Mouse (Mus musculus) embryo, embryonic 9.5 days (tissue): ENCODE measurements around the gene Pced1b.

Source experiments
- DNase-seq: peaks from one replicate; pipeline ENCODE4 v3.0.0-alpha.2; 2017; ENCODE audit errors: extremely low spot score

The Pced1b gene

GRCm38 (mm10) chr15:97397793-97398192 lies 150.9 kb downstream of the Pced1b start:
- no peak for DNase-seq

DNA sequence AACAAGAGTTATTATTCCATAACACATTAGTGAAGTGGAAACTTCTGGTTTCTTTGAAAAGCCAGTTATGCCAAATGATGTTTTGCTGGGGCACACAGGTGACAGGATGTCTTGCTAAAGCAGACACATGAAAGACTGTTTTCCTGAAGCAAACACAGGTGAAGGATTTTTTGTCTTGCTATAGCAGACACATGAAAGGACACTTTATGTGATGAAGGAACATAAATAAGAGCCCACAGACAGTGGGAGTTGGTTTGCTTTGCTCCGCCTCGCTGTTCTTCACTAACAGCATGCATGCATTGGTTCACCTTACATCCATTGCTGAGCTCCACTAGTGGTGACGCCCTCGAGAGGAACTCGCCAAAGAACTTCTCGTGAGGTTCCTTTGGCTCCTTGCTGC lies 154.0 kb downstream of the Pced1b start:
- DNase-seq, result no peak

DNA sequence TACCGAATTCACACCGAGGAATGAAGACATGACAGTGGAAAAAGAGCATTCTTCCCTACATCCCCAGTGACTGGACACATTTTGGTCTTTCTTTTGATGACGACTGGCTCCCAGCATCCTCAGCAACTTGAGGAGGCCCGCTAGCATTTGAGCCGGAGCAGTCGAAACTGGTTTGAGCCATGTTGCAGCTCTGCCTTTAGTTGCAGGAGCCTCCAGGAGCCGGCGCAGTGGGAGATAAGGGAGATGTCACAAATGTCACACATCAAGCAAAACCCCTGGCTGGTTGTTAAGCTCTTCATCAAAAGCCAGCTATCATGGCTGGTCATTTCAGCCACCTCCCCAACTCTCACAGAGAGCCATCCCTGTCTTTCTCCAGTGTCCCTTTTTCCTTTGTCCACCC lies 157.6 kb downstream of the Pced1b start:
- no peak for DNase-seq

GRCm38 (mm10) chr15:97404998-97405397 lies 158.1 kb downstream of the Pced1b start:
- DNase-seq, result no peak

DNA sequence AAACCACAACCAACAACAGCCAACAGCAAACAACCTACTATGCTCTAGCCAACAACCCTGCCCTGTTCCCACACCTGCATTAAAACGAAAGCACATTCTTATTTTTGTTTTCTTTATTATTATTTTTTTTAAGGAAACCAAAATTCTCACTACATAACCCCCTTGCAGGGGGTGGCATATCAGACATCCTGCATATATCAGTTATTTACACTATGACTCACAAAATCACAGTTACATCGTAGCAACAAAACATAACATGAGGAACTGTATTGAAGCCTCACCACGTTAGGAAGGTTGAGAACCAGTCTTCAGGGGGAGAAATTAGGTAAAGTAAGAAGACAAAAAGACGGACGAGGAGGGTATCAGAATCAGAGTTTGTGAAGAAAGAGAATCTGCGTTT lies 159.2 kb downstream of the Pced1b start:
- no peak for DNase-seq

GRCm38 (mm10) chr15:97407496-97408454 lies 160.9 kb downstream of the Pced1b start:
- no peak for DNase-seq

DNA sequence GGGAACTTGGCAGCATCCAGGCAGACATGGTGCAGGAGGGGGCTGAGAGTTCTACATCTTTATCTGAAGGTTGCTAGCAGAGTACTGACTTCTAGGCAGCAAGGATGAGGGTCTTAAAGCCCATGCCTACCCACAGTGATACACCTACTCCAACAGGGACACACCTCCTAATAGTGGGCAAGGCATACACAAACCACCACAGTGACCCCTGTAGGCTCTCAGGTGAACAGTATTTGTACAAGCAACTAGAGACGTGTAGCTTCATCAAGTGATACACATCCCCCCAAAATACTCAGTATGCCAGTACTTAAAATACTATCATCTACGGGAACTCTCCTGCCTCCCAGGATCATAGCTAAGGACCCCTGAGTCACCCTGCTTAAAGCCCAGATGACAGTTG lies 164.2 kb downstream of the Pced1b start:
- no peak for DNase-seq

DNA sequence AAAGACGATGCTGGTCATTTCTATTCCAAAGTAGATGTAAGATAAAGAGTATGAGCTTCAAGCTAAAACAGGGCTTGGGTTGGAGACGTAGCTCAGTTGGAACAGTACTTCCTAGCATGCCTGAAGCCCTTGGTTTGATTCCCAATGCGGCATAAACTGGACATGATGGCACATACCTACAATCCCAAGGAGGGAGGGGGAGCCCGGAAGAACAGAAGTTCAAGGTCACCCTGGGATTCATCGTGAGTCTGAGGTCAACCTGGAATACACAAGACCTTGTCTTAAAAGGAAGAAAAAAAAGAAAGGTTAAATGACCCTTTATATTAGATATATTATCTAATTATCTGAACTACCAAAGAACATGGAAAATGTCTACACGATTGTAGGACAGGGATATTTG lies 164.8 kb downstream of the Pced1b start:
- no peak for DNase-seq

DNA sequence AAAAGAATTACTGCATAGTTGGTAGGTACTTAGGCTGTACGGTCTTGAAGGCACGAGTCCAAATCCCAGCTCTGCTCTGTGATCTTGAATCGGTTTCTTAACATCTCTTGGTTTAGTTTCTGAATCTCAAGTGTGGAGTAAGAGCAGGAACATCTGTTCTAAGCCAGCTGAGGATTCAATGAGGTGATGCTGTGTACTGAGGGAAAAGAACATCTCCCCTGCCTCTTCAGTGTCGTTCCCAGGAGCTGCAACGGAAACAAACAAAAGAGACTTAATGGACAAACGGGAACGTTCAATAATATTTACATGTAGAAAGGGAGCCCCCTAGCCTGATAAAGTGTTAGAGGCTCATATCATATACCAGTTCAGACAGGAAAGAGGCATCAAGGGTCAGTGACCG lies 165.4 kb downstream of the Pced1b start:
- DNase-seq, result no peak

- no peak for DNase-seq
Observed at GRCm38 (mm10) chr15:97412861-97413260, 166.0 kb downstream of the Pced1b start.

DNA sequence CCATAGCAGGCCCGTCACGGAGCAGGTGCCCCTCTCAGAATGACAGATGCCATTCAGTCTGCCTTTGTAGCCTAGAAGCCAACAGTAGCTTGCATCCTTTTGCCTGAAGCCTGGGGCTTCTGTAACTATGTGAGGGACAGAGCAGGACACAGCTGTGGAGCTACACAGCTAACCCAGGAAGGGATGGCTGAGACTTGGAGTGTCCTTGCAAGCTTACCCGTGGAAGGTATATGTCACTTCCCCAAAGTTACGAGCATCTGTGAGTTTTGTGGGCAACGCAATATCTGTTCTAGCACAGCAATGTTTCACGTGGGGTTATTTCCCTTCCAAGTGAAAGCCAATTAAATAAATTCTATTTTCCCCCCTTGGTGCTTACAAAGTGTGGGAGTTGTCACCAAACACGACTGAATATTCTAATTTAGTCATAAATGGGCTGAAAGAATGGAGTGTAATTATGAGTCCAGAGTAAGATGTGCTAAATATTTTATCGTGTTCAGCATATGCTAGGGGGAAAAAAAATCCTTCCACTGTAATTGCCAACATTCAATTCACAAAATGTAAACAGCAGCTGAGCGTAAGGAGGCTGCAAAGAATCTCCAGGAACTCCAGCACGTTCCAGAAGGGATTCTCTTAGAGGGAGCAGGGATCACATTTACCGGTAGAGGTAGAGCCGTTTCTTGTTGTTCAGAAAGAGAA lies 168.0 kb downstream of the Pced1b start:
- DNase-seq, result no peak

- no peak for DNase-seq
Observed at GRCm38 (mm10) chr15:97415426-97415946, 168.6 kb downstream of the Pced1b start.

- DNase-seq, result no peak
Observed at GRCm38 (mm10) chr15:97420292-97420691, 173.4 kb downstream of the Pced1b start.

- no peak for DNase-seq
Observed at GRCm38 (mm10) chr15:97421533-97421932, 174.6 kb downstream of the Pced1b start.

- no peak for DNase-seq
Observed at GRCm38 (mm10) chr15:97422212-97422944, 175.5 kb downstream of the Pced1b start.

DNA sequence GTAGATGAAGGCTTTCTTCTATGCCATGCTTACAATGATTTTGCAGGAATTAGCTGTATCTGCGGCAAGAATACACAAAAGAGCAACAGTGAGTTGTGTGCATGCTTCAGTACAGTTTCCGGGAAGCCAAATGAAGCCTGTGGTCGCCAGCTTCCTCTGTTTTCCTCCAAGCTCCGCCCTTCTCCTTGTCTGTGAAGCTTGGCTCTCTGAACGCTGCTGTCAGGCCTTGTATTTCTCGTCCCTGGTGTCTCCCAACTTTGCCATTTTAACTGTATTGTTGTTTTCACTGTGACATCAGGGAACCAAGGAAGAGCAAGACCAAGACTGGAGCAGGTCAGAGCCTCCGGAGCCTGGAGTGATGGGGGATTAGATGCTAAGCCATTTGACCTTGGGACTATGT lies 177.5 kb downstream of the Pced1b start:
- DNase-seq, result no peak

DNA sequence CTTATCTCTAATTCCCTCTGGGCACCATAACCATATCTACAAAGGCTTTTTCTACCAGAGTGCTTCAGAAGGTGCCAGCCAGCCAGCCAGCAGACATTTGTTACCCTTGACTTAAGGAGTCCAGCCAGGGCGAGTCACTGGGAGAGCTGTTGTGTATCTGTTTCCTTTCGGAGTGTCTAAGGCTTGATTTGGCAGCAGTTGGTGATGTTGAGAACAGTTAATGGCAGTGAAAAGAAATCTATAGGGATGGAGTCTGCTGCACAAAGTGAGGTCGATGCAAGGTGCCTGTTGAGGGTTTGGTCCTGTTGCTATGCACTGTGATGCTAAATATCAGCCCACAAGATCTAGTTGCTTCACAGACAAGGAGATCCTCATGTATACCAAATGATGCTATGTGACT lies 178.1 kb downstream of the Pced1b start:
- DNase-seq, result no peak

- DNase-seq, result no peak
Observed at GRCm38 (mm10) chr15:97429201-97429900, 182.4 kb downstream of the Pced1b start.

DNA sequence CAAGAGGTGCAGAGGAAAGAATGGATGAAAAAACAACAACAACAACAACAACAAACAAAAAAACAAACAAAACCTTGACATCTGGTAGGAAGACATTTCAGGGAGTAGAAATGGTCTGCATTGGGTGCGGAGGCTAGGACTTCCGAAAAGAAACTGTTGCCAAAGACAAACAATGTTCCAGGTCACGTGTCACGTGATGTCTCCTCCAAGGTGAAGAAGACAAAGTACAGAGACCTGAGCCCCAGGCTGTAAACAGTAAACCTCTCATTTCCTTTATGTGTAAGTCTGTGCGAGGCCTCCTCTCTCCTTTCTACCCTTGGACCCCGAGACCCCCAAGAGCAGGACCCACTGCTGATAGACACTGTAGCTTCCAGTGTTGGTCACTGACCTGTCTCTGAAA lies 184.6 kb downstream of the Pced1b start:
- DNase-seq, result no peak

- no peak for DNase-seq
Observed at GRCm38 (mm10) chr15:97432221-97432620, 185.3 kb downstream of the Pced1b start.
